Mouse (Mus musculus) testis, adult 2 months (tissue): ENCODE measurements around the gene Klhl8.

Experiments used
- CTCF ChIP-seq: fragments of 200-500 bp; IDR thresholded peaks from 2 replicates; pipeline ENCODE4 v1.5.1; 2012; ENCODE audit warnings: low read depth, mild to moderate bottlenecking, inconsistent platforms, low read length, moderate library complexity; ENCODE audit not compliant: control insufficient read depth, insufficient read depth, insufficient replicate concordance
- POLR2A ChIP-seq: fragments of 200-500 bp; IDR thresholded peaks from 2 replicates; pipeline ENCODE4 v1.6.1; 2012; ENCODE audit warnings: low read depth, mild to moderate bottlenecking, inconsistent platforms, low read length, moderate library complexity; ENCODE audit not compliant: control insufficient read depth

- no peak for TF ChIP-seq CTCF
- no peak for TF ChIP-seq POLR2A
Measured at GRCm38 (mm10) chr5:103815249-103815617, 95.8 kb downstream of the Klhl8 start.
